Mouse (Mus musculus) layer of hippocampus, adult 11-12 months (tissue): Measurements from ENCODE around the gene Gm49342.
A peak's percentile ranks its signal among the peaks of the same experiment; 100 is the strongest.
"Not testable (repeated sequence)": the region's sequence is repeated elsewhere in the genome, so short reads cannot be mapped to it uniquely, and the experiment has no call there.

Source experiments
- DNase-seq: peaks from one replicate; pipeline ENCODE4 v3.0.0; 2022; ENCODE audit warnings: low spot score

Gene Gm49342

GRCm38 (mm10) chr14:50936649-50937048, 7.7 kb upstream of the Gm49342 start:
- DNase-seq: no peak

GRCm38 (mm10) chr14:50938119-50938908, 6.0 kb upstream of the Gm49342 start:
- DNase-seq: no peak

- no peak for DNase-seq
These were observed 5.4 kb upstream of the Gm49342 start for GRCm38 (mm10) chr14:50938940-50939339.

GRCm38 (mm10) chr14:50944668-50945033, 334 bp downstream of the Gm49342 start:
- DNase-seq: not testable (repeated sequence)

- DNase-seq: not testable (repeated sequence)
These were observed 764 bp downstream of the Gm49342 start for GRCm38 (mm10) chr14:50945081-50945480.

GRCm38 (mm10) chr14:50945526-50945925, 1.2 kb downstream of the Gm49342 start:
- DNase-seq: not testable (repeated sequence)

- no peak for DNase-seq
These were observed 11.2 kb downstream of the Gm49342 start for GRCm38 (mm10) chr14:50955487-50955886.

- peak; percentile 54 for DNase-seq
These were observed 11.7 kb downstream of the Gm49342 start, which contains the start of gene Pnp2 for GRCm38 (mm10) chr14:50955942-50956508. Gene Pnp2, plus strand, starts transcription at chr14:50955992.

- not testable (repeated sequence) for DNase-seq
These were observed 12.4 kb downstream of the Gm49342 start for GRCm38 (mm10) chr14:50956724-50957123.

GRCm38 (mm10) chr14:50957146-50957545, 12.8 kb downstream of the Gm49342 start:
- DNase-seq: not testable (repeated sequence)

GRCm38 (mm10) chr14:50958289-50958995, 14.1 kb downstream of the Gm49342 start:
- not testable (repeated sequence) for DNase-seq

GRCm38 (mm10) chr14:50968216-50968980, 24.1 kb downstream of the Gm49342 start:
- DNase-seq: no peak

GRCm38 (mm10) chr14:50969041-50969440, 24.7 kb downstream of the Gm49342 start:
- DNase-seq: no peak

- DNase-seq: peak; percentile 45
These were observed 25.5 kb downstream of the Gm49342 start for GRCm38 (mm10) chr14:50969558-50970544.

- no peak for DNase-seq
These were observed 26.5 kb downstream of the Gm49342 start for GRCm38 (mm10) chr14:50970822-50971221.

GRCm38 (mm10) chr14:50973054-50973453, 28.7 kb downstream of the Gm49342 start:
- DNase-seq: not testable (repeated sequence)

GRCm38 (mm10) chr14:50973700-50974099, 29.4 kb downstream of the Gm49342 start:
- DNase-seq: no peak

GRCm38 (mm10) chr14:50975001-50975400, 30.7 kb downstream of the Gm49342 start:
- DNase-seq: no peak

- DNase-seq: no peak
These were observed 32.4 kb downstream of the Gm49342 start for GRCm38 (mm10) chr14:50976674-50977073.

GRCm38 (mm10) chr14:50978451-50978850, 34.1 kb downstream of the Gm49342 start:
- not testable (repeated sequence) for DNase-seq

- DNase-seq: no peak
These were observed 35.3 kb downstream of the Gm49342 start for GRCm38 (mm10) chr14:50979631-50980030.
